Mouse (Mus musculus) erythroblast, embryonic 14.5 days (primary cell): ENCODE data around the gene Cdc14a.

Experiments
- GATA1 ChIP-seq: IDR thresholded peaks from 2 replicates; pipeline ENCODE4 v1.6.1; 2012; ENCODE audit warnings: low read length, inconsistent platforms, mixed read lengths
- TAL1 ChIP-seq: IDR thresholded peaks from 3 replicates; pipeline ENCODE4 v1.6.1; 2012; ENCODE audit warnings: low read length, inconsistent platforms, mixed read lengths

DNA sequence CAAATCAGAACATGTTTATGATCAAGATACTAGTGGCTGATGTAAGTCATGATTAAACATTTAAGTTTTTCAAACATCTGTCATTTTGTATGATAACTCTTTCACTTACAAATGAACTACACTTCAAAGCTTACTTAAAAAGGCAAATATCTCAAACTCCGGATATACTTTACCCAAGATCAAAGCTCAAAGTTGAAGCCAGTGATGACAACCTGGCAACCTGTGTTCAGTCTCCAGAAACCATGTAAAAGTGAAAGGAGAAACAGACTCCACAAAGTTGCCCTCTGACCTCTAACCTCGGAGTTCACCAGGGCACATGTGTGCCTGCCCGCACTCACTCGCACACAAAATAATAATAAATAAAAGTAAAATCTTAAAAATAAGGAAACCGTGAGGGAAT lies 49.3 kb downstream of the Cdc14a start:
- TF ChIP-seq GATA1 (no peak), TAL1 (no peak)
